Mouse (Mus musculus): Measurements from ENCODE around the gene Nt5dc3. TPM values are rescaled to one million over a fixed set of nuclear protein-coding genes. Genes with fewer than 3 reads are reported as not detected.

Nt5dc3 gene
- polyA plus RNA-seq, 1 experiment: 0.02 TPM

DNA sequence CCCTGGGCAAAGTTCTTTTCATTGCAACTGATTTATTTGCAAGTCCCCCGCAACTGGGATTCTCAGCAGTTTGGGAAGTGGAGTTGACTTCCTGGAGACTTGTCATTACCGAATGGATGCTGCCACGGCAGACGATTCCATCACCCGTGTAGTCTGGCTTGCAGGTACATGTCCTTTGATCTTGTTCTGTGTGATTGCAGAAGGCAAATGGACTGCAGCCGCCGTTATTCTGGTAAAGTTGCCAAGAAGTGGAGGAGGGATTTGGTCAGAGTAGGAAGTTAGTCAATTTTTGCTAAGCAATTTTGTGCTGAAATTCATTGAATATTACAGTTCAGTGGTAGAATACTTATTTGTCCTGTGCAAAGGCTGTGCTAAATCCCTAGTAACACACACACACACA is 99.9 kb downstream of the Nt5dc3 start:
- Histone ChIP-seq H3K9me3 (ENCODE audit: control insufficient read depth, low read length) (no peaks in the 10 kb centered on the region), H3K36me3 (ENCODE audit: control insufficient read depth) (no peaks in the 10 kb centered on the region), H3K4me3 (replicated peaks) (no peak overlapping the region), H3K27me3 (ENCODE audit: control insufficient read depth) (no peaks in the 10 kb centered on the region), H3K4me1 (ENCODE audit: control insufficient read depth) (no peaks in the 10 kb centered on the region)
- TF ChIP-seq TAL1 (IDR thresholded peaks at IDR 0.05; ENCODE audit: low read length) (no peak), GATA1 (IDR thresholded peaks at IDR 0.05; ENCODE audit: low read length) (no peak)

- H3K4me1 ChIP-seq (ENCODE audit: control insufficient read depth): no peaks in the 10 kb centered on the region
- H3K9me3 ChIP-seq (ENCODE audit: control insufficient read depth, low read length): no peaks in the 10 kb centered on the region
- no peaks in the 10 kb centered on the region for H3K27me3 ChIP-seq (ENCODE audit: control insufficient read depth)
Observed at GRCm38 (mm10) chr10:86880071-86880806, 101.4 kb downstream of the Nt5dc3 start.

DNA sequence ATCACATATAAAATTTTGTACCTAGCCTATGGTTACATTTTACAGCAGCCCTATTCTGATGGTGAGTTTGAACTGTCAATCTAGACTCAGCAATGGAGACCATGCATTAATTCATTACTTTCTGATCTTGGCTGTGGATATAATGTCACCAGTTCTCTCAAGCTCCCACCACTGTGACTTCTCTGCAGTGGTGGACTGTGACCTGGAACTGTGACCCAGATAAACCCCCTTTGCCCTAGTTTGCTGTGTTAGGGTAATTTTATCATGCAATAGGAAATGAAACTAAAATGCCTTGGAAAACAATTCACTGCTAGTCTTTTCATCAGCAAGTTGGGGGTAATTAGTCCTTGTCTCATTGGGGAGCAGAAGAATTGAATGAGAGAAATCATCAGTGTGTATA is 102.6 kb downstream of the Nt5dc3 start:
- H3K36me3 ChIP-seq (ENCODE audit: control insufficient read depth): no peaks in the 10 kb centered on the region
- H3K4me3 ChIP-seq (replicated peaks): no peak overlapping the region
- H3K9me3 ChIP-seq (ENCODE audit: control insufficient read depth, low read length): no peaks in the 10 kb centered on the region
- H3K27me3 ChIP-seq (ENCODE audit: control insufficient read depth): no peaks in the 10 kb centered on the region
- TF ChIP-seq TAL1 (IDR thresholded peaks at IDR 0.05; ENCODE audit: low read length) (no peak), GATA1 (IDR thresholded peaks at IDR 0.05; ENCODE audit: low read length) (no peak)
- no peaks in the 10 kb centered on the region for H3K4me1 ChIP-seq (ENCODE audit: control insufficient read depth)

More at GRCm38 (mm10) chr10:86880071-86880806, 101.4 kb downstream of the Nt5dc3 start:
- no peak overlapping the region for H3K4me3 ChIP-seq (replicated peaks)
- TF ChIP-seq GATA1 (IDR thresholded peaks at IDR 0.05; ENCODE audit: low read length) (no peak), TAL1 (IDR thresholded peaks at IDR 0.05; ENCODE audit: low read length) (no peak)
- no peaks in the 10 kb centered on the region for H3K36me3 ChIP-seq (ENCODE audit: control insufficient read depth)

- no peaks in the 10 kb centered on the region for H3K27me3 ChIP-seq (ENCODE audit: control insufficient read depth)
- no peaks in the 10 kb centered on the region for H3K9me3 ChIP-seq (ENCODE audit: control insufficient read depth, low read length)
- H3K4me3 ChIP-seq (replicated peaks): no peak overlapping the region
- H3K36me3 ChIP-seq (ENCODE audit: control insufficient read depth): no peaks in the 10 kb centered on the region
- H3K4me1 ChIP-seq (ENCODE audit: control insufficient read depth): no peaks in the 10 kb centered on the region
- TF ChIP-seq TAL1 (IDR thresholded peaks at IDR 0.05; ENCODE audit: low read length) (no peak), GATA1 (IDR thresholded peaks at IDR 0.05; ENCODE audit: low read length) (no peak)
Observed at GRCm38 (mm10) chr10:86886434-86886833, 107.6 kb downstream of the Nt5dc3 start.

Other genes with a start within 250 kb of the Nt5dc3 start
- gene Hsp90b1, start 73.5 kb upstream of the Nt5dc3 start, polyA plus RNA-seq (2012): 0.95 and 1.4 TPM in 2 replicates
- gene Ttc41, start 73.2 kb upstream of the Nt5dc3 start, polyA plus RNA-seq (2012): 0.03 TPM in 1 of 2 replicates, not detected in the other
- not detected in 2 replicates for gene Gm49358, start 15.0 kb upstream of the Nt5dc3 start, polyA plus RNA-seq (2012)
- 0.06 and 0.17 TPM in 2 replicates for gene Stab2, start 229.0 kb downstream of the Nt5dc3 start, polyA plus RNA-seq (2012)

Data from erythroblast, embryonic 14.5 days (primary cell).